Mouse (Mus musculus) embryo, embryonic 10.5 days (tissue): ENCODE data around the gene Fgfbp3.
A peak's percentile ranks its signal among the peaks of the same experiment; 100 is the strongest.
"Not testable (repeated sequence)": the region's sequence is repeated elsewhere in the genome, so short reads cannot be mapped to it uniquely, and the experiment has no call there.

ENCODE experiments used
- DNase-seq: peaks from one replicate; pipeline ENCODE4 v3.0.0-alpha.2; 2015; ENCODE audit warnings: low spot score

Fgfbp3 gene

DNA sequence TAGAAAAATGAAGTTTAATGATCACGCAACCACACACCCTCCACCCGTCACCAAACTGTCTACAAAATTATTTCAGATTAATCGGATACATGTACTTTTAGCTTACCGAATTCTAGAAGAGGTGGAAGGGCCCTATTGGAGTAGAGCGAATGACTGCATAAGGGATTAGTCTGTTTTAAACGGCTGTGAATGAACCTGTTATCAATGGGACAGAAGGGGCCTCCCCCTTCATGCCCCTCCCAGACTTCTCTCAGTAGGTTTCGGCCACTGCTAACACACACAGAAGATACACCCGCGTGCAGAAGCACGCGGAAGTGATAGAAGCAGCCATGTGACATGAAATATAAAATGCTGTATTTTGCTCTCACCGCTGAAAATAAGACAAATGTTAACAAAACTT lies at the start of gene Fgfbp3:
Gene Fgfbp3 (minus strand): TSS at position 150 of the 400 bp plus-strand sequence.
- DNase-seq: peak; percentile 73

DNA sequence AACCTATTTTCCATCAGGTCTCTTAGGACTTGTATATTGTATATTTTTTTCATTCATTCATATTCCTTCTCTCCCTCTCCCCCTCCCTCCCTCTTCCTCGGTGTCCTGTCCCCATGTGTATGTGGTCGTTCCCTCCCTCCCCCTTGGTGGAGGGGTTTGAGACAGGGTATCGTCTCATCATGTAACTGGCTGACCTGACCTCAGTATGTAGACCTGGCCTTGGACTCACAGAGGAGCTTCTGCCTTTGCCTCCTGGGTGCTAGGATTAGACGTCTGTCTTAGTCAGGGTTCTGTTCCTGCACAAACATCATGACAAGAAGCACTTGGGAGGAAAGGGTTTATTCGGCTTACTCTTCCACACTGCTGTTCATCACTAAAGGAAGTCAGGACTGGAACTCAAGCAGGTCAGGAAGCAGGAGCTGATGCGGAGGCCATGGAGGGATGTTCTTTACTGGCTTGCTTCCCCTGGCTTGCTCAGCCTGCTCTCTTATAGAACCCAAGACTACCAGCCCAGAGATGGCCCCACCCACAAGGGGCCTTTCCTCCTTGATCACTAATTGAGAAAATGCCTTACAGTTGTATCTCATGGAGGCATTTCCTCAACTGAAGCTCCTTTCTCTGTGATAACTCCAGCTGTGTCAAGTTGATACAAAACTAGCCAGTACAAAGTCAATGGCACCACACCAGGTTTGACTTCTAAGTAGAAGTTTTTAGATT lies 43.3 kb upstream of the Fgfbp3 start:
- DNase-seq: not testable (repeated sequence)

DNA sequence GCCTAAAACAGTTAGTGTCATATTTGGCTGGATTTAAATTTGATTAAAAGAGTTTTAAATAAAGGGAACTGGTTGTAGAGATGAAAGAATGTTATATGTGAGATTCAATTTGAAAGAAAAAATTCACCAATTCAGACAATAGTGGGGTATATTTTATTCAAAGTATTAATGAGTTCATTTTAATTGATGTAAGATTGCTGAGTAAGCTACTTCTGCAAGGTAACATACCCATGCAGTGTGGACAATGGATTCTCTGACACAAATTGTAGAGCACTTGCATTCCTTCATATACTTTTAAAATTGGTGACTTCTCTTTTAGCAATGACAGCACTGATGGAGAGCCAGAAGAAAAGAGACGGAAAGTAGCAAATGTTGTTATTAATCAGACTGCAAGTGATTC lies 41.9 kb upstream of the Fgfbp3 start:
- no peak for DNase-seq

DNA sequence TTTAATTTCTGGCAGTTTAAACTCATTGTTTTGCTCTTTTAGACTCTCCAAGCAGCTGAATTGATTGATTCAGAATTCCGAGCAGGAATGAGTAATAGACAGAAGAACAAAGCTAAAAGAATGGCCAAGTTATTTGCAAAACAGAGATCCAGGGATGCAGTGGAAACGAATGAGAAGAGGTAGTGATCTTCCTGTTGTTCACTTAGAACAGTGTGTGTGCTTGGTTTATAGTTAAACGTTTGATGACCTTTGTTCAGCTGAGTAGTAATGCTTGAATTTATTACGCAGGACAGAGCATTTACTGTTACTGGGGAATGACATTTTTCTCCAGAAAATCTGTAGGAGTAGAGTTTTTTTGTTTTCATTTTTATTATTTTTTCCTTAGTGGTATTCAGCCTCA lies 38.9 kb upstream of the Fgfbp3 start:
- DNase-seq: no peak

- peak; percentile 5 for DNase-seq
Measured at GRCm38 (mm10) chr19:36953637-36954206, 34.3 kb upstream of the Fgfbp3 start.

- no peak for DNase-seq
Measured at GRCm38 (mm10) chr19:36940064-36940463, 20.6 kb upstream of the Fgfbp3 start.

DNA sequence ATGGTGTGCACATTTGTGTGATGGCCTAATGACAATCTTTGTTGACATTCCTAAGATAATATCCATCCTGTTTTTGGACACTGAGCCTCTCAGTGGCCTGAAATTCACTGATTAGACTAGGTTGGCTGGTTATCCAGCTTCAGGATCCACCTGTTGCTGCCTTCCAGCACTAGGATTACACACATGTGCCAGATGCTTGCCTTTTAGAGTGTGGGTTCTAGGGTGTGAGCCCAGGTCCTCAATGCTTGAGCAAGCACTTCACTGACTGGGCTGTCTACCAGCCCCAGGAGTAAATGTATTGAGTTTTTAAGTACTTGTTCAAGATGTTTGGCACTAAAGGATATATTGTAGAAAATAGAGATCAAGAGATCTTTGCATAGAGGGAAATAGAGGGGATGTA lies 18.6 kb upstream of the Fgfbp3 start:
- no peak for DNase-seq

GRCm38 (mm10) chr19:36936285-36936684 lies 16.9 kb upstream of the Fgfbp3 start:
- DNase-seq: no peak

GRCm38 (mm10) chr19:36932613-36933012 lies 13.2 kb upstream of the Fgfbp3 start:
- DNase-seq: no peak

GRCm38 (mm10) chr19:36932097-36932496 lies 12.7 kb upstream of the Fgfbp3 start:
- no peak for DNase-seq

GRCm38 (mm10) chr19:36929816-36930215 lies 10.4 kb upstream of the Fgfbp3 start:
- no peak for DNase-seq

- no peak for DNase-seq
Measured at GRCm38 (mm10) chr19:36927800-36928361, 8.5 kb upstream of the Fgfbp3 start.

- no peak for DNase-seq
Measured at GRCm38 (mm10) chr19:36926553-36927236, 7.3 kb upstream of the Fgfbp3 start.

DNA sequence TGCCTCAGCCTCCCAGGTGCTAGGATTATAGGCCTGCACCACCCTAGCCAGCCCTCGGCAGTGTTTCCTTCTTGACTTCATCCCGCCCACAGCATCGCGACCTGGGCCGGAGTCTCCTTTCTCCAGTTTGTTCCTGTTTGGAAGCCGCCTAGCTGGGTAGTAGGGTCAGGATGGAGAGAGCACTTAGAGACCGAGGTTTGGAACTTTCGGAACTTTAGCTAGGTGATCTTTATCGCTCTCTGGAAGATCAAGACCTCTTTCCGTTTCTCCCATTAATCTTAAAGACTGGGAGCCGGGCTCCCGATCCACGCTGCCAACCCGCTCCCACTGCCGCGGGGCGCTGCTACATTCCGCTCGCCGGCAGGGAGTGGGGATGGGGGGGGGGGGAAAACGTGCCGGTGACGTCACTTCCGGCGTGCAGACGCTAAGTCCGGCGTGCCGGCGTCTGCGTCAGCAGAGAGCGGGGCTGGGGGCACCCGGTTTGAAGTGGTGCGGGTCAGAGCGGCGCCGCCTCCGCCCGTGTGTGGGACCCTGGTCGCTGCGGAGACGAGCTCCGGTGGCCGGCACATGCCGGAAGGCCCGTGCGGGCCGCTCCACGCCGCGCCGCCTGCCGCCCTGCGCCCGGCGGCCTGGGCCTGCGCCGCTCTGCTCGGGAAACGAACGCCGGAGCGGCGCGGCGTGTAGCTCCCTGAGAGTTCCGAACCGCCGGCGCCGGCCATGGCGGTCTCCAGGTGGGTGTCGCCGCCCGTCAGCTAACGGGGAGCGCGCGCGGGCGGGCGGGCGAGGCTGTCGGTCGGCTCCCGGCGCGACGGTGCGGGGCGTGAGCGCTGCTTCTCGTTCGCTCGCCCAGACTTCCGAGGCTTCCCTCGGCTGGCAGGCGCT lies 6.5 kb upstream of the Fgfbp3 start, which contains the start of gene Btaf1:
Gene Btaf1 (plus strand): TSS at position 409 of the 882 bp plus-strand sequence.
- DNase-seq: peak; percentile 93

DNA sequence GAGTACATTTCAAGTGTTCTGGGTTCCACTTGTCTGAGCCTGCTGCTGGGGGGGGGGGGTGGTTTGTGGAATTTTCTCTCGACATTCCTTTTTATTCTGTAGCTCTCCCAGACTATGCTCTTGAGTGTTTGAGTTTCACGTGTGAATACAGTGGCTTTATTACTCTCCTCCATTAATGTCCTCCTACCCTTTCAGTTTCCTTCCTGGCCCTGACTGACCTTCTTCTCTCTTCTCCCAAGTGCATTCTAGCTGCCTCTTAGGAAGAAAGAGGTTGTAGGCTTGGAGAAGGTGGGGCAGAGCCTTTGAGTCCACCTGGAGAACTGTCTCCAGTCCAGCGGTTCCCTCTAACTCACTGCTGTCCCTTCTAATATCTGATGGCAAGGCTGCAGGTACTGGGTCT lies 3.5 kb upstream of the Fgfbp3 start:
- DNase-seq: no peak

DNA sequence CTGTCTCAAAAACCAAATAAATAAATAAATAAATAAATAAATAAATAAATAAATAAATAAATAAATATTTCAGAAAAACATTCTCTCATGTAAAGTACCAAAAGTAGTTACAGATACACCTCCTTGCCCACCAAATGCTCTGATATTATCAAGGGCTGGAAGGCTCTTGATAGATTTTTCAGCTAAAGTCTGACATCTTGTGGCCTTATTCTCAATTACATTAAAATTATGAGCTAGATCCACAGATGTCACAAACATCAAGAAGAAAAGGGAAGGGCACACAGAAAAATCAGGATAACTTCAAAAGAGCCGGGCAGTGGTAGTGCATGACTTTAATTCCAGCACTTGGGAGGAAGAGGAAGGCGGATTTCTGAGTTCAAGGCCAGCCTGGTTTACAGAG lies 2.6 kb upstream of the Fgfbp3 start:
- peak; percentile 82 for DNase-seq

DNA sequence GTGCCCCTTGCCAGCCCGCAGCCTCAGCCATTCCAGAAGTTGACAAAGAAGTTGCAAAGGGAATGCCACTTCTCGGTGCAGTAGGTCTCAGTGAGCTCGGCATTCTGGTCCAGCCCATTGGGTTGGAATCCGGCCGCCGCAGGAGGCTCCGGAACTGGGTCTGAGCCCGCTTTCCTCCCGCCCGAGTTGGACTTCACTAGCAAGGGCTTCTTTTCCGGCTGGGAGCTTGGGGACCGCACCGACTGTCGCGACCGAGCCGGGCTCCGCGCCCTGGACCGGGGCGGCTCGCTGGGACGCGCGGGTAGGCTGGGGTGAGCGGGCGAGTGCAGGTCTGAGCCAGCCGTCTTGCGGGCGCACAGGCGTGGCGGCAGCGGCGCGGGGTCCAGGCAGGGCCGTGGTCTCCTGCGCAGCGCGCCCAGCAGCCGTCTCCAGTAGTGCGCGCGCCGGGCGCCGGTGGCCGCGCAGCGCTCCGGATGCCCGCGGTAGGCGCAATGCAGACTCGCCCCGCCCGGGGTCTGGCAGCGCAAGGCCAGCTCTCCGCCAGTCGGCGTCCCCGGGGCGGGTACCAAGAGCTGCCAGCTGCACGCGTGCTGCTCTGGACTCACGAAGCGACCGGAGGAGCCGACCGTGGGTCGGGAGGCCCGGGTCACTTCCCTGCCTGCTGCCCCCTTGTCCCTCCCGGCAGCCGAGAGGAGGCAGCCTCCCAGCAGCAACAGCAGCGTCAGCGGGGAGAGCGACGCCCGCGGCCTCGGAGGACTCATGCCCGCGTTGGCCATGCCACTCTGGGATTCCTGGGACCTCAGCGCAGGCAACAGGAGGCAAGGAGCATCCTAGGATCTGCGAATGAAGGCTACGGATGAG lies 744 bp downstream of the Fgfbp3 start:
- DNase-seq: peak; percentile 84

GRCm38 (mm10) chr19:36916876-36917389 lies 2.5 kb downstream of the Fgfbp3 start:
- DNase-seq: no peak

DNA sequence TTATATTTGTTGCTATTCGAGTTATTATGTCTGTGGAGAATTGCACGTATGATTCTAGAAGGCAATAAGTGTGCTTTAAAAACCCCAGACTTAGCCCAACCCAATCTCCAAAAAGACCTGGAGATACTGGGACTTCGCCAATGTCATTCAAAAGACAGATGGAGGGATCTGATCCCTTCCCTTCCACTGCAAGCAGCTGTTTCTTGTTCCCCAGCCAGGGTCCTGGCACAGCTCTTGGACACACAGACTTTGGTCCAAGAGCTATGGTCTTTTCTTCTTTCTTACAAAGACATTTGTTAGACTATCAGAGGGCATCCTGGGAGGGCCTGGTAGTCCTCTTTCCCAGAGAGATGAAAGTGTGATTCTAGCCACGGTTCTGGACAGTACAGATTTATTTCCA lies 3.2 kb downstream of the Fgfbp3 start:
- no peak for DNase-seq

GRCm38 (mm10) chr19:36913064-36913463 lies 6.4 kb downstream of the Fgfbp3 start:
- DNase-seq: no peak
